Mouse (Mus musculus): Measurements from ENCODE around the gene Lst1. TPM values are rescaled to one million over a fixed set of nuclear protein-coding genes. Genes with fewer than 3 reads are reported as not detected.
A peak's percentile ranks its signal among the peaks of the same experiment; 100 is the strongest.

The Lst1 gene
- total and polyA plus RNA-seq, 3 experiments = 7.1 to 391 (median 81.9) TPM

- Histone ChIP-seq H3K4me3 (ENCODE audit: low read depth, low read length) (no peak overlapping the region), H3K4me1 (ENCODE audit: insufficient read depth, low read depth, low read length) (peaks cover 10% of the 10 kb centered on the region), H3K27me3 (ENCODE audit: insufficient read depth, low read length) (peaks cover 64% of the 10 kb centered on the region), H3K36me3 (replicated peaks) (no peaks in the 10 kb centered on the region), H3K9me3 (replicated peaks) (no peaks in the 10 kb centered on the region)
- DNase-seq (ENCODE audit: low spot score) = no peak
- ATAC-seq (ENCODE audit: extremely low read depth, insufficient number of reproducible peaks, low FRiP score, poor library complexity, severe bottlenecking) = no peak
- TF ChIP-seq GATA2 (IDR thresholded peaks at IDR 0.05; ENCODE audit: borderline replicate concordance, low read depth, low read length) (no peak), CTCF (IDR thresholded peaks at IDR 0.05; ENCODE audit: low read depth, low read length) (no peak), TAL1 (conservative IDR thresholded peaks at IDR 0.05; ENCODE audit: low read depth, low read length) (no peak), GATA1 (IDR thresholded peaks at IDR 0.05; ENCODE audit: borderline replicate concordance, low read length) (no peak), POLR2AphosphoS5 (IDR thresholded peaks at IDR 0.05; ENCODE audit: insufficient replicate concordance, low read depth, low read length) (no peak)
Measured at GRCm38 (mm10) chr17:35210593-35210992, 22.4 kb upstream of the Lst1 start.

- no peak for ATAC-seq (ENCODE audit: extremely low read depth, insufficient number of reproducible peaks, low FRiP score, poor library complexity, severe bottlenecking)
- no peak for DNase-seq (ENCODE audit: low spot score)
Measured at GRCm38 (mm10) chr17:35209785-35210535, 21.7 kb upstream of the Lst1 start.

GRCm38 (mm10) chr17:35205380-35205769, 17.1 kb upstream of the Lst1 start:
- TF ChIP-seq POLR2AphosphoS5 (IDR thresholded peaks at IDR 0.05; ENCODE audit: insufficient replicate concordance, low read depth, low read length) (no peak), TAL1 (conservative IDR thresholded peaks at IDR 0.05; ENCODE audit: low read depth, low read length) (no peak), GATA2 (IDR thresholded peaks at IDR 0.05; ENCODE audit: borderline replicate concordance, low read depth, low read length) (no peak), CTCF (IDR thresholded peaks at IDR 0.05; ENCODE audit: low read depth, low read length) (no peak), GATA1 (IDR thresholded peaks at IDR 0.05; ENCODE audit: borderline replicate concordance, low read length) (no peak)
- peaks cover 81% of the 10 kb centered on the region for H3K27me3 ChIP-seq (ENCODE audit: insufficient read depth, low read length)
- no peak overlapping the region for H3K4me3 ChIP-seq (ENCODE audit: low read depth, low read length)
- H3K36me3 ChIP-seq (replicated peaks) = no peaks in the 10 kb centered on the region
- H3K9me3 ChIP-seq (replicated peaks) = no peaks in the 10 kb centered on the region
- ATAC-seq (ENCODE audit: extremely low read depth, insufficient number of reproducible peaks, low FRiP score, poor library complexity, severe bottlenecking) (no peak), DNase-seq (ENCODE audit: low spot score) (no peak)
- H3K4me1 ChIP-seq (ENCODE audit: insufficient read depth, low read depth, low read length) = peaks cover 33% of the 10 kb centered on the region

More at GRCm38 (mm10) chr17:35209785-35210535, 21.7 kb upstream of the Lst1 start:
- Histone ChIP-seq H3K36me3 (replicated peaks) (no peaks in the 10 kb centered on the region), H3K4me1 (ENCODE audit: insufficient read depth, low read depth, low read length) (peaks cover 10% of the 10 kb centered on the region), H3K9me3 (replicated peaks) (no peaks in the 10 kb centered on the region), H3K27me3 (ENCODE audit: insufficient read depth, low read length) (peaks cover 66% of the 10 kb centered on the region), H3K4me3 (ENCODE audit: low read depth, low read length) (no peak overlapping the region)
- TF ChIP-seq TAL1 (conservative IDR thresholded peaks at IDR 0.05; ENCODE audit: low read depth, low read length) (no peak), GATA1 (IDR thresholded peaks at IDR 0.05; ENCODE audit: borderline replicate concordance, low read length) (no peak), CTCF (IDR thresholded peaks at IDR 0.05; ENCODE audit: low read depth, low read length) (no peak), POLR2AphosphoS5 (IDR thresholded peaks at IDR 0.05; ENCODE audit: insufficient replicate concordance, low read depth, low read length) (no peak), GATA2 (IDR thresholded peaks at IDR 0.05; ENCODE audit: borderline replicate concordance, low read depth, low read length) (no peak)

- Histone ChIP-seq H3K4me3 (ENCODE audit: low read depth, low read length) (no peak within 1 kb of the TSS), H3K4me1 (ENCODE audit: insufficient read depth, low read depth, low read length) (peaks cover 36% of the 10 kb centered on the region), H3K9me3 (replicated peaks) (no peaks in the 10 kb centered on the region), H3K27me3 (ENCODE audit: insufficient read depth, low read length) (peaks cover 81% of the 10 kb centered on the region), H3K36me3 (replicated peaks) (no peaks in the 10 kb centered on the region)
- ATAC-seq (ENCODE audit: extremely low read depth, insufficient number of reproducible peaks, low FRiP score, poor library complexity, severe bottlenecking) = no peak
- TF ChIP-seq GATA2 (IDR thresholded peaks at IDR 0.05; ENCODE audit: borderline replicate concordance, low read depth, low read length) (no peak), TAL1 (conservative IDR thresholded peaks at IDR 0.05; ENCODE audit: low read depth, low read length) (no peak)
- no peak for DNase-seq (ENCODE audit: low spot score)
Measured at GRCm38 (mm10) chr17:35204494-35205379, 16.5 kb upstream of the Lst1 start, which contains the start of gene Lta. TSS of gene Lta (minus strand) at chr17:35205351.

GRCm38 (mm10) chr17:35202442-35202841, 14.2 kb upstream of the Lst1 start:
- Histone ChIP-seq H3K36me3 (replicated peaks) (no peaks in the 10 kb centered on the region), H3K9me3 (replicated peaks) (no peaks in the 10 kb centered on the region), H3K4me1 (ENCODE audit: insufficient read depth, low read depth, low read length) (peaks cover 34% of the 10 kb centered on the region), H3K4me3 (ENCODE audit: low read depth, low read length) (no peak overlapping the region), H3K27me3 (ENCODE audit: insufficient read depth, low read length) (peaks cover 73% of the 10 kb centered on the region)
- no peak for TF ChIP-seq TAL1 (conservative IDR thresholded peaks at IDR 0.05; ENCODE audit: low read depth, low read length)
- TF ChIP-seq GATA2 (IDR thresholded peaks at IDR 0.05; ENCODE audit: borderline replicate concordance, low read depth, low read length) = no peak
- no peak for TF ChIP-seq GATA1 (IDR thresholded peaks at IDR 0.05; ENCODE audit: borderline replicate concordance, low read length)
- TF ChIP-seq POLR2AphosphoS5 (IDR thresholded peaks at IDR 0.05; ENCODE audit: insufficient replicate concordance, low read depth, low read length) = no peak
- ATAC-seq (ENCODE audit: extremely low read depth, insufficient number of reproducible peaks, low FRiP score, poor library complexity, severe bottlenecking) (no peak), DNase-seq (ENCODE audit: low spot score) (no peak)

GRCm38 (mm10) chr17:35201787-35202186, 13.5 kb upstream of the Lst1 start, which contains the start of gene Tnf:
TSS of gene Tnf (minus strand) at chr17:35202007.
- H3K4me3 ChIP-seq (ENCODE audit: low read depth, low read length) = peak within 1 kb of the TSS; percentile 8; the same call in 1 of the 2 replicates
- DNase-seq (ENCODE audit: low spot score) = no peak
- H3K36me3 ChIP-seq (replicated peaks) = no peaks in the 10 kb centered on the region
- no peak for ATAC-seq (ENCODE audit: extremely low read depth, insufficient number of reproducible peaks, low FRiP score, poor library complexity, severe bottlenecking)
- H3K4me1 ChIP-seq (ENCODE audit: insufficient read depth, low read depth, low read length) = peaks cover 34% of the 10 kb centered on the region
- H3K27me3 ChIP-seq (ENCODE audit: insufficient read depth, low read length) = peaks cover 72% of the 10 kb centered on the region
- TF ChIP-seq CTCF (IDR thresholded peaks at IDR 0.05; ENCODE audit: low read depth, low read length) = no peak
- no peak for TF ChIP-seq TAL1 (conservative IDR thresholded peaks at IDR 0.05; ENCODE audit: low read depth, low read length)
- no peak for TF ChIP-seq GATA2 (IDR thresholded peaks at IDR 0.05; ENCODE audit: borderline replicate concordance, low read depth, low read length)
- TF ChIP-seq GATA1 (IDR thresholded peaks at IDR 0.05; ENCODE audit: borderline replicate concordance, low read length) = no peak
- TF ChIP-seq POLR2AphosphoS5 (IDR thresholded peaks at IDR 0.05; ENCODE audit: insufficient replicate concordance, low read depth, low read length) = no peak
- no peaks in the 10 kb centered on the region for H3K9me3 ChIP-seq (replicated peaks)

All from G1E (cell line).